Mouse (Mus musculus) large intestine, adult 2 months (tissue): ENCODE data around the gene Anxa9. TPM values are rescaled to one million over a fixed set of nuclear protein-coding genes. Genes with fewer than 3 reads are reported as not detected.
A peak's percentile ranks its signal among the peaks of the same experiment; 100 is the strongest.

ENCODE experiments used
- DNase-seq: peaks from one replicate; pipeline ENCODE4 v3.0.0-alpha.2; 2012; ENCODE audit warnings: low read depth, low spot score
- WGBS: fragments of 180-500 bp; shearing (Covaris S2); methylation state at CpG from one replicate; pipeline ENCODE4 v1.1.7; 2018; 5-methylcytosine and 5-hydroxymethylcytosine counted together
- polyA plus RNA-seq: library from polyadenylated mRNA; depleted of rRNA; stranded (reverse); fragments of >200 nt; gene quantifications from 2 replicates; pipeline ENCODE4 v1.2.3, GENCODE M21; 2012

Gene Anxa9
- polyA plus RNA-seq, 1 experiment, result 0.84 TPM

DNA sequence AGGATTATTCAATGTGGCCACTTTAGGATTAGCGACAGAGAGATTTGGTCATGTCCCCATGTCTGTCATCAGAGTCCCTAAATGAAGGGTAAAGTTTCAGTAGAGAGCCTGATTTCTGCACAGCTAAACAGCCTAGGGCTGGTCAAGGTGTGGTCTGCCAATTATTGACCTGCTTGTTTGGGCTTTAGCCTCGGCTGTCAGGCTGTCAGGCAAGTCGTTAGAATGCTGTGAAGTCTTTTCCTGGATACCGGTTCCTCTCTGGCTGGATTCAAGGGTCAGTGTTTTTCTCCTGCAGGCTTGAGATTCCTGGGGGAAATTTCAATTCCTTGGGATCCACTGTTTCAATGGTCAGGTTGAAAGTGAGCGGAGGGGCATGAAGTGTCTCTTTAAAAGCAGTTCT lies 21.0 kb downstream of the Anxa9 start:
- DNase-seq, result no peak
- WGBS, result 36% methylated on average over 5 of the region's 5 CpGs

DNA sequence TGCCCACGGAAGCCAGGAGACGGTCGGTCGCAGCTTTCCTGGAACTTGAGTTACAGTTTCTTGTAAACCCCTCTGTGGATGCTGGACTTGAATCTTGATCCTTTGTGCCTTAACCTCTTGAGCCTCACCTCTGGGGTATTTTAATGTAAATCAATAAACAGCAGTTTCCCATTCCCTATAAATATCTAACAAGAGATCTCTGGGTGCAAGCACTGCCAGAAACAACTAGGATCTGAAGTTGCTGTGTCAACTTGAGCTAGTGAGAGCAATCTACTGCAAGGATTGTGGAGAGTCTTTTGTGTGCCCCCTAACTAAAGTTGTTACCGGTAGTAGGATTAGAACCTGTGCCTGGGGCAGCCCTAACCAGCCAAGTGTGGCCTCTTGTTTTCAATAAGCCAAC lies 21.6 kb downstream of the Anxa9 start:
- DNase-seq, result no peak
- 53% methylated on average over 5 of the region's 5 CpGs for WGBS

DNA sequence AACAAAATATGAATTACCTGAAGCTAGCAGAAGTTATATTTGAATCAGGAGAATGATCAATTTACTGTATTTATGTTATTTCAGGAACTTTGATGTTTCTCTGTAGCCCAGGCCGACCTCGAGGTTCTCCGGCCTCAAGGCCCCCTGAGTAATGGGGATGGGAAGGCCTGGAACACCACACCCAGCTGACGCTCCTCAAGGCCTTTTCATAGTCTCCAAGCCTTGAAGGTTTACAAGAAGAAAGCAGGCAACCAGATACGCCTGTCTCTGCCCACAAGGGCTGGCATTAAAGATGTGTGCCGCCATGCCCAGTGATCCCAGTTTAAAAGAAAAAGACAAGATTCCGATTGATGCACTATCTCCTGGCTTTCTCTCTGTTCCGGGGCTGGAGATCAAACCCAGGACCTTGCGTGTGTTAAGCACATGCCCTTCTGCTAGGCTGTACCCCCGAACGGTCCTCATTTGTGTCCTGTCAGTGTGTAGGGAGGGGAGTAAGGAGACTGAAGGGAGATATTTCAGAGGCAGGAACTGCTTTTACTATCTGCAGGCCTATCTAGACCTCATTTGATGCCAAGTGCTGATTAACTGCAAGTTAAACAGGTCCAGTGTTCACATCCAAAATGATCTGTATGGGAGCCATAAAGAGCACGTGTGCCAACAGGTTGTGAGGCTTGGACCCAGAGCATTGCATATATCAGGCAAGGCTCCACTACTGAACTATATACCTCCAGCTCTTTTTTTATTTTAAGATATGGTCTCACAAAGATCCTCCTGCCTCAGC lies 22.3 kb downstream of the Anxa9 start:
- 33% methylated on average over 12 of the region's 12 CpGs for whole genome bisulfite sequencing
- DNase-seq, result no peak

- 8% methylated on average over 1 of the region's 1 CpGs for WGBS
- DNase-seq, result no peak
Measured at GRCm38 (mm10) chr3:95284062-95284461, 22.9 kb downstream of the Anxa9 start.

- no peak for DNase-seq
Measured at GRCm38 (mm10) chr3:95283589-95283941, 23.4 kb downstream of the Anxa9 start.

GRCm38 (mm10) chr3:95282865-95283588 lies 23.9 kb downstream of the Anxa9 start:
- WGBS, result 0% methylated on average over 51 of the region's 51 CpGs
- peak; percentile 57 for DNase-seq

More at GRCm38 (mm10) chr3:95283589-95283941, 23.4 kb downstream of the Anxa9 start:
- under 1% methylated on average over 7 of the region's 7 CpGs for WGBS

DNA sequence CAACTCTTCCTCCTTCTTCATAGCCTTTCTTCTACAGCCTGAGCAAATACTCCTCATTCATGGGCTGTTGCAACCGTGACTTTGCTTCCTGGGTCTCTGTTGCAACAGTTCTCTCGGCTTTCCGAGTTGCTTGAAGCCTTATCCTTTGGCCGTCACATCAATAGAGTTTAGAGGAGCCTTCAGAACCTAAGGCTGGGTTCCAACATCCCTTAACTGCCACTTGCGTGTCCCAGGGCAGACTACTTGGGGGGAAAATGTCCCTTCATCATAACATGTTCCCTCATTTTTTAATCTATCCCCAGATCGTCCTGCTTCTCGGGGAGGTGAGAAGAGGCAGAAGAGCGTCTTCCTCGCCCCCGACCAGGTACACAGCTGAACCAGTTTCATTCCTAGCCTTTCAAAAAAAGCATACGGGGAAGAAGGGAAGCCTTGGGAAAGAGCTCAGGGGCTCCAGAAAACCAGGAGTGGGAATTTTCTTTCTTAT lies 24.6 kb downstream of the Anxa9 start:
- no peak for DNase-seq
- 0% methylated on average over 11 of the region's 11 CpGs for WGBS

DNA sequence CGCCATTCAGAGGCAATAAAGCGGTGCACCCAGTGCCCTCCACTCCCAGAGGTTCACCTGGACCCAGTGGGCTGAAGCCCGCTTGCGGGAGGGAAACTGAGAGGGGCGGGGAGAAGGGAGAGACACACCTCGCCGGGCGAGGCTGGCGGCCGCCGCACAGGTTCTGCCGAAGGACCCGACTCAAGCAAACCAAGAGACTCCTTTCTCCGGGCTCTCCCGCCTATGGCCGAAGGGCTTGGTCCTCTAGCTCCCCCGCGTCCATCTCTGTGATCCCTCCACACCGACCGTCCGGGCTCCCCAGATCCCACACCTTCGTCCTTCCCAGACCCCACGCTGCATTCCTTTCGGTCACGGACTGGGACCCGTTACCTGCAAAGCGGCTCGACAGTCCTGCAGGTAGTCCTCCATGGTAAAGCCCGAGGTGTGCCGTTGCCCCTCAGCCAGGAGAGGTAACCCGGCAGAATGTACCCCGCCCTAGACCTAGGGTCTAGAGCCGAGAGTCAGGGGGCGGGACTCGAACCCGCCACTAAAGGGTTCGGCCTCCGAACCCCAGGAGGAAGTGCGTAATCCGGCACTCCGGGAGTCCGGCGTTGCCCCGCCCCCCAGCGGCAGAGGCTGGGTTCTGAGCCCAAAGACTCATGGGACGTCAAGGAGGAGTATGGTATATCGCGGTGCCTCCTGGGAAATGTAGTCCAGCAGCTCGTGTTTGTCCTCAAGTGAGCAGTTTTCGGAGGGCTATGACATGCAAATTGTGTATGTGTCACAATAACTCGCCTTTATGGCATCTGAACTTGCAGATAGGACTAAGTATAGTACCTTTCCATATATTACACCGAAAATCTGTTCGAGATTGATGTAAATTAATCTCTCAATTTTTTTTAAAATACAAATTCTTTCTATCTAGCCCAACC lies 25.5 kb downstream of the Anxa9 start, which contains the start of the genes Mindy1 and Prune1:
Mindy1 (plus strand) TSS at position 130 of the 911 bp plus-strand sequence.
Prune1 (minus strand) TSS at position 861 of the 911 bp plus-strand sequence.
- peak; percentile 99 for DNase-seq
- under 1% methylated on average over 53 of the region's 53 CpGs for WGBS

DNA sequence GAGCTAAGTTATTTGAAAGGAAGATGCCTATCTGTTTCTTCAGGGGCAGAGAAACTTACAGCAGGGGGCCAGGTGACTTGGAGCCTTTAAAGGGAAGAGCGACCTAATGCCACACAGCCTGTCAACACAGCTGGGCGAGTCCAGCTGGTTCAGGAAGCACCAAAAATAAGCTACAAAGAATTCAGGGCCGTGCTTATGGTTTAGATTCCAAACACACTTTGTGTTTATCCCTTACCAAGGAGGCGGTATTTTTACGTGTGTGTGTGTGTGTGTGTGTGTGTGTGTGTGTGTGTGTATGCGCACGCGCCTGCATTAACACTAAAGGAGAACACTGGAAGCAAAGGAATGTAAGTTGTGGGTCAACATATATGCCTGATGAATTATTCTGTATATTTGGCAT lies 26.2 kb downstream of the Anxa9 start:
- WGBS, result 3% methylated on average over 8 of the region's 8 CpGs
- no peak for DNase-seq

DNA sequence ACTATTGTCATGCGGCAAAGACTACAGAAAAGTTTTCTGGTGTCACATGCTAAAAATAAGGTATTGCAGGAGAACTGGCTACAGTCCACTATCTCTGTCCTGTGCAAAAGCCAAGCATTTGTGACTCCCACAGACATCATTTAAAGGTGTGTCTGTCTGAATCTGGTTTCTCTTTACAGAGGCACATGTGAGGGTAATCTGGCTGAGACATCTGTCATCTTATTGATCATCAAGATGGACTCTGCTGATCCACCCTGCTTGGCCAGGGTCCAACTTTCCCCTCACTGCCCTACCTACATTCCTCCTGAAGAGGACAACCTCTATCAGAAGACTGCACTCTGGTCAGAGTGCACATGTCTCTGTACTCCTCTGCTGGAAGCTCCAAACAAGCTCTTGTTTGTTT lies 29.8 kb downstream of the Anxa9 start:
- 65% methylated on average over 1 of the region's 1 CpGs for WGBS
- no peak for DNase-seq

GRCm38 (mm10) chr3:95276428-95276934 lies 30.5 kb downstream of the Anxa9 start:
- WGBS, result 64% methylated on average over 5 of the region's 5 CpGs
- DNase-seq, result no peak

GRCm38 (mm10) chr3:95275161-95275560 lies 31.8 kb downstream of the Anxa9 start:
- WGBS, result 71% methylated on average over 6 of the region's 6 CpGs
- no peak for DNase-seq

- DNase-seq, result no peak
- 92% methylated on average over 4 of the region's 4 CpGs for WGBS
Measured at GRCm38 (mm10) chr3:95274453-95274852, 32.5 kb downstream of the Anxa9 start.

GRCm38 (mm10) chr3:95273471-95273870 lies 33.5 kb downstream of the Anxa9 start:
- WGBS, result 85% methylated on average over 5 of the region's 5 CpGs
- DNase-seq, result no peak

DNA sequence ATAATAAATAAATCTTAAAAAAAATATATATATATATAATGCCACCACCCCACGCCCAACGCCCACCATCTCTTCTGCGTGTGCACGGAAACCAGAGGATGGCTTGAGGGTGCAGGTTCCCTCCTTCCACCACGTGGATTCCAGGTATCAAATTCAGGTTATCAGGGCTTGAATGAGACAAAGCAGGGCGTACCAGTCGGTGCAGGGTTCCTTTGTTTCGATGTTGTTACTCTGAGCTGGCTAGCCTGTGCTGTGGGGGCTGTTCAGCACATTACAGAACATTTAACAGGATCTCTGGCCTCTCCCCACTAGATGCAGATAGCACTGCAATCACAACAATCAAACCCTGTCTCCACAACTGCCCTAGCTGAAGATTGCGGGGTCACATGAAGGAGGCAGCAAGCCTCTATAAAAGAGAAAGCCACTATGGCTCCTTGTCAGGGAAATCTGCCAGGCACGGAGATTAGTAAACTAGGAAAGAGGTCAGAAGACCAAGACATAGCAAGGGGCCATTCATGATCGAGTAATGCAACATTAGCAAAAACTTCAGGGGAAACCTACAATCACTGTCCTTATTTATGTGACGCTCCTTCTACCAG lies 36.1 kb downstream of the Anxa9 start:
- WGBS, result 87% methylated on average over 12 of the region's 12 CpGs
- no peak for DNase-seq

DNA sequence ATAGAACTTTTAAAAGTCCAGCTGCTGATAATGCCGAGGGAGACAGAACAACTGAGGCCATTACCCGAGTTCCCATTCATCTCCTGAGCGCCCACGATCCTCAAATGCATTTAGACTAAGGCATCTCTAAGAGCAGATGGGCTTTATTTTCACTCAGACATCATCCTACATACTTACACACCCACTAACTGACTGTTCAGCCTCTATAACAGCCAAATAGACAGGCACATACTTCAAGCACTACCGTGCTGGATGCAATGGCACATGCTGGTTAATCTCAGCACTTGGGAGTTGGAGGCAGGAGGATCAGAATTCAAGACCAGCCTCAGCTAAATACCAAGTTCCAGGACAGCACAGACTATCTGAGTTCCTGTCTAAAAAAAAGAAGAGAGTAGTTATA lies 37.2 kb downstream of the Anxa9 start:
- DNase-seq, result no peak
- 89% methylated on average over 5 of the region's 5 CpGs for WGBS

DNA sequence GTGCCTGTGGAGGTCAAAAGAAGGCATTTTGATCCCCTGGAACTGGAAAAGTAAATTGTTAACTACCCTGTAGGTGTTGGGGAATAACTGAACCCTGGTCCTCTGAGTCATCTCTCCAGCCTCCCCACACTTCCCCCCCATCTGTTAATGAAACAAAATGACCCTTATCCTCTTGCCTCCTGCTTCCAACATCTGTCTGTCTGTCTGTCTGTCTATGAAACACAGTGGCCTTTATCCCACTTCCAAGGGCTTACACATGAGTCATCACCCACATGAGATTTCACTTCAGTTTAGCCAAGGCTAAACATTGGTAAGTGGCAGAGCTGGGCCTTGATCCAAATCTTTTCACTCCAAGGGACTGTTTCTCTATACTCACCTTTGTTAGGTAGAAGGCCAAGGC lies 39.1 kb downstream of the Anxa9 start:
- no peak for DNase-seq

DNA sequence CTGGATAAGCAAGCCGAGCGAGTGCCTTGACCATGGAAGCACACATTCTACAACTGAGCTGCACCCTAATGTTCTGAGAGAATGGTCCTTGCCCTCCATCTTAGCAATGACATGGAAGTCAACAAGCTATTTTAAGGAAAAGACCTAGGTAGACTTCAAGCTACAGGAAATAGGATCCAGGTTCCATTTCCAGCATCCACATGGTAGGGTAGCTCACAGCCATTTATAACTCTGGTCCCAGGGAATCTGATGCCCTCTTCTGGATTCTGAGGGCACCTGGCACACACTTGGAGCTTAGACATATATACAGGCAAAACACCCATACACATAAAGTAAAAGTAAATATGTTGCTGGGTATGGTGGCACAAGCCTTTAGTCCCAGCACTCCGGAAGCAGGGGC lies 40.9 kb downstream of the Anxa9 start:
- WGBS, result 97% methylated on average over 3 of the region's 3 CpGs
- no peak for DNase-seq

DNA sequence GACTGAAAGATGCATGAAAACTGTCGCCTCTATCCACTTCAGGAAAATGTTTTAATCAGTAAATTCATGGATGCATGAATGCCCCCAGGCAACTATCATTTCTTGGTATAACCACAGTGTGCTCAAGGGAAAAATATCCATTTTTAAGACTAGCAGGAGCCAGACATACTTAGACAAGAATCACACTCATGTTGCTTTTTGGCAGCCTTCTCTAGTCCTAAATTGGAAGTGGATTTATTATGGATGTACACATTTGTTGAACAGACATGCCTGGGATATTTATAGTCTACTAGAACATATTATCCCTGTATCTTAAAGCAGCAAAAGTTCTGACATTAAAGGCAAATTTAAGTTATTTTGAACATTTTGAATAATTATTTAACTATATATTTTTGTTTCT lies 42.3 kb downstream of the Anxa9 start:
- DNase-seq, result no peak
- WGBS, result 79% methylated on average over 1 of the region's 1 CpGs
